Mouse (Mus musculus): ENCODE measurements around the gene Fbxo6.

- no peak for TF ChIP-seq CTCF (IDR thresholded peaks at IDR 0.05; ENCODE audit: extremely low read depth, insufficient read length, insufficient replicate concordance, low read depth, low read length)
- no peak for TF ChIP-seq POLR2A (IDR thresholded peaks at IDR 0.05; ENCODE audit: low read depth, low read length)
These were observed 21.2 kb downstream of the Fbxo6 start, which contains the start of gene Draxin for GRCm38 (mm10) chr4:148130561-148131413.
